Mouse (Mus musculus): Measurements from ENCODE around the gene Pcyt1b. TPM values are rescaled to one million over a fixed set of nuclear protein-coding genes. Genes with fewer than 3 reads are reported as not detected.

The Pcyt1b gene
- polyA plus RNA-seq, 1 experiment from 2014 or later = 4.1 TPM

GRCm38 (mm10) chrX:93750566-93750965 lies 95.9 kb downstream of the Pcyt1b start:
- no peaks in the 10 kb centered on the region for H3K9me3 ChIP-seq
- WGBS = 92% methylated on average over 6 of the region's 6 CpGs
- H3K27me3 ChIP-seq (ENCODE audit: poor library complexity, severe bottlenecking) = peaks cover 27% of the 10 kb centered on the region

GRCm38 (mm10) chrX:93755210-93755842 lies 100.7 kb downstream of the Pcyt1b start:
- Histone ChIP-seq H3K27ac (no peak overlapping the region), H3K36me3 (replicated peaks) (no peaks in the 10 kb centered on the region; the same call in 1 of the 2 replicates), H3K27me3 (ENCODE audit: poor library complexity, severe bottlenecking) (peaks cover 24% of the 10 kb centered on the region; the same call in 1 of the 2 replicates), H3K4me1 (no peaks in the 10 kb centered on the region; the same call in 1 of the 2 replicates), H3K9me3 (no peaks in the 10 kb centered on the region), H3K4me3 (no peak overlapping the region)
- WGBS = 90% methylated on average over 11 of the region's 11 CpGs
- no peak for DNase-seq (ENCODE audit: extremely low spot score, low spot score)

More at GRCm38 (mm10) chrX:93750566-93750965, 95.9 kb downstream of the Pcyt1b start:
- Histone ChIP-seq H3K36me3 (replicated peaks) (no peaks in the 10 kb centered on the region; the same call in 1 of the 2 replicates), H3K4me3 (no peak overlapping the region), H3K27ac (no peak overlapping the region), H3K4me1 (no peaks in the 10 kb centered on the region)
- DNase-seq (ENCODE audit: extremely low spot score, low spot score) = no peak

DNA sequence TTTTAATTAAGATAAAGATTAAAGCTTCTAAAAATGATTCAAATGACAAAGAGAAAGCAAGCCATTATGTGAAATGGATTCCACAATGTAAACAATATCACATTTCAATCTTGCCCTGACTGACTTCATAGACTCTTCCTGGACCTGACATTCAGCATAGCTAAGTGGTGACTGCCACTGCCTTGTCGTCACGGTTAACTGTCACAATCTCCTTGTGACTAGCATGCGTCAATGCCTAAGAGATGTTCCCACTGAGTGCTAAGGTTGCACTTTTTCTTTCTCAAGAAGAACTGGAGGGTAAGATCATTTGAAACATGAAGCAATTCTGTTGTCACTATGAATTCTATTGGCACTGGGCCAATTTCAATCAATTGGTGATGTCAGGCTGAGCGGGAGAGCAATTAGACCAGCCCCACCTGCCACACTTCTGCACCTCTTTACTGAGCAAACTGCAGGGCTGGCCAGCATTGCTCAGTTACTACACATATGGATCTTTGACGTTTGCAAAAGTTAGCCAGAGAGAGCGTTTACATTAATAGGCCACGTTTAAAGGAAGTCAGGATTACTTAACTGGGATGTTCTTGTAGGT lies 102.3 kb downstream of the Pcyt1b start:
- no peak for DNase-seq (ENCODE audit: extremely low spot score, low spot score)
- WGBS = 89% methylated on average over 7 of the region's 7 CpGs
- peaks cover 36% of the 10 kb centered on the region for H3K27me3 ChIP-seq (ENCODE audit: poor library complexity, severe bottlenecking)

DNA sequence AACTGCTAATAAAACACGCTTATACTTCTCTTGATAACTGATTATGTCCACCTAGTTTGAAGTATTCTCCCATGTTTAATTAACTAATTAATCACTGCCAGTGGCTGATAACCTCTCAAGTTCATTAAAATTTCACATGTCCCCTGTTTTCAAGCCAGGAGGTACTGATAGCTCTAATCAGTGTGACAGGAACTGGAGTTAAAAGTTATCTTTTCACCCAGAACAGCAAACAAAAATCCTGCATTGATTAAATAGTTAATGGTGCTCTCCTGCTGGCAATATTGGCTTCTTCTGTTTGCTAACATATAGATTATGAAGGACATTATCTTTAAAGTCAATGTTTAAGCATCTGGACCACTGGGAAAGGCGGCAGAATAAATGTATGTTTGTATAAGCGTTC lies 106.1 kb downstream of the Pcyt1b start:
- 0 out of 2 replicates have a peak, but pooled peaks cover 10% of the 10 kb centered on the region for H3K36me3 ChIP-seq (replicated peaks)
- H3K27ac ChIP-seq = no peak overlapping the region
- peaks cover 40% of the 10 kb centered on the region for H3K27me3 ChIP-seq (ENCODE audit: poor library complexity, severe bottlenecking)
- no peak overlapping the region for H3K4me3 ChIP-seq
- no peaks in the 10 kb centered on the region; the same call in 1 of the 2 replicates for H3K4me1 ChIP-seq
- DNase-seq (ENCODE audit: extremely low spot score, low spot score) = no peak
- 98% methylated on average over 3 of the region's 3 CpGs for WGBS
- no peaks in the 10 kb centered on the region for H3K9me3 ChIP-seq

More for the DNA sequence above, 102.3 kb downstream of the Pcyt1b start:
- Histone ChIP-seq H3K36me3 (replicated peaks) (no peaks in the 10 kb centered on the region; the same call in 1 of the 2 replicates), H3K4me1 (no peaks in the 10 kb centered on the region; the same call in 1 of the 2 replicates), H3K27ac (no peak overlapping the region), H3K9me3 (no peaks in the 10 kb centered on the region), H3K4me3 (no peak overlapping the region)

GRCm38 (mm10) chrX:93789562-93789961 lies 134.9 kb downstream of the Pcyt1b start:
- 83% methylated on average over 1 of the region's 1 CpGs for WGBS
- no peak overlapping the region for H3K4me3 ChIP-seq
- no peak for DNase-seq (ENCODE audit: extremely low spot score, low spot score)
- H3K9me3 ChIP-seq = no peaks in the 10 kb centered on the region
- no peak overlapping the region for H3K27ac ChIP-seq
- peaks cover 12% of the 10 kb centered on the region for H3K27me3 ChIP-seq (ENCODE audit: poor library complexity, severe bottlenecking)
- peaks cover 6% of the 10 kb centered on the region; the same call in 1 of the 2 replicates for H3K36me3 ChIP-seq (replicated peaks)
- no peaks in the 10 kb centered on the region for H3K4me1 ChIP-seq

DNA sequence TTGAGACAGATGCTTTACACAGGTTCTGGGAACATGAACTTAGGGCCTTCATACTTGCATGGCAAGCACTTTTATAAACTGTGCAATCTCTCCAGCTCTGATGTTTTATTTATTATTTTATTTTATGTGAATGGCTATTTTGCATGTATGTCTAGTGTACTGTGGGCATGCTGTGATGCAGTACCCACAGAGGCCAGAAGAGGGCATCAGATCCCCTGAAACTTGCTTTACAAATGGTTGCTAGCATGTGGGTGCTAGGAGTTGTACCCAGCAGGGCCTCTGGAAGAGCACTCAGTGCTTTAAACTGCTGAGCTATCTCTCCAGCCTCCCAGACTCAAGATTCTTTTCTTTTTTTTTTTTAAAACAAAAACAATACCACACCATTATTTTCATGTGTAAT lies 138.5 kb downstream of the Pcyt1b start:
- DNase-seq (ENCODE audit: extremely low spot score, low spot score) = peak; percentile 21
- Histone ChIP-seq H3K27ac (no peak overlapping the region), H3K4me3 (no peak overlapping the region), H3K9me3 (no peaks in the 10 kb centered on the region), H3K4me1 (no peaks in the 10 kb centered on the region), H3K27me3 (ENCODE audit: poor library complexity, severe bottlenecking) (peaks cover 3% of the 10 kb centered on the region; the same call in 1 of the 2 replicates), H3K36me3 (replicated peaks) (peaks cover 3% of the 10 kb centered on the region; the same call in 1 of the 2 replicates)

Other genes with a start within 250 kb of the Pcyt1b start
- gene Pola1, start 22.7 kb upstream of the Pcyt1b start, polyA plus RNA-seq (2016; fragmentation: Nextera tagmentation; extraction: Ambion mirVana) = 28.4 and 30.7 TPM in 2 replicates
- gene Pdk3, start 177.3 kb downstream of the Pcyt1b start, polyA plus RNA-seq (2016; fragmentation: Nextera tagmentation; extraction: Ambion mirVana) = 71.8 and 76.4 TPM in 2 replicates